Mouse (Mus musculus): ENCODE measurements around the gene Tceal7. TPM values are rescaled to one million over a fixed set of nuclear protein-coding genes. Genes with fewer than 3 reads are reported as not detected.

The Tceal7 gene
- polyA plus RNA-seq (2014; fragmentation: Illumina TruSeq; extraction: RNeasy Lipid Tissue Mini Kit (QIAGEN cat#74804); ENCODE audit: low read depth, low replicate concordance) = not detected

GRCm38 (mm10) chrX:136214729-136215677 lies at the start of gene Tceal7, which contains the start of gene Bex1:
Gene Tceal7 (plus strand): TSS chrX:136214779.
Gene Bex1 (minus strand): TSS chrX:136215513.

GRCm38 (mm10) chrX:136172118-136172551 lies 42.4 kb upstream of the Tceal7 start, which contains the start of gene Tceal8:
Gene Tceal8 (minus strand): TSS chrX:136172342.

GRCm38 (mm10) chrX:136203664-136204066 lies 10.9 kb upstream of the Tceal7 start, which contains the start of gene Tceal5:
Gene Tceal5 (minus strand): TSS chrX:136203876.

GRCm38 (mm10) chrX:136244574-136245229 lies 30.1 kb downstream of the Tceal7 start, which contains the start of gene Tceal9:
Gene Tceal9 (plus strand): TSS chrX:136245079.

GRCm38 (mm10) chrX:136269743-136270392 lies 55.3 kb downstream of the Tceal7 start, which contains the start of gene Bex3:
Gene Bex3 (plus strand): TSS chrX:136270253.

Other genes starting within 250 kb of the Tceal7 start
- 5.0 TPM for gene Arxes2, start 221.0 kb upstream of the Tceal7 start, polyA plus RNA-seq (2014; fragmentation: Illumina TruSeq; extraction: RNeasy Lipid Tissue Mini Kit (QIAGEN cat#74804); ENCODE audit: low read depth, low replicate concordance)
- 0.28 TPM for gene Arxes1, start 181.4 kb upstream of the Tceal7 start, polyA plus RNA-seq (2014; fragmentation: Illumina TruSeq; extraction: RNeasy Lipid Tissue Mini Kit (QIAGEN cat#74804); ENCODE audit: low read depth, low replicate concordance)
- gene Bex2, start 146.5 kb upstream of the Tceal7 start, polyA plus RNA-seq (2014; fragmentation: Illumina TruSeq; extraction: RNeasy Lipid Tissue Mini Kit (QIAGEN cat#74804); ENCODE audit: low read depth, low replicate concordance) = 0.57 TPM
- not detected for gene Nxf3, start 129.5 kb upstream of the Tceal7 start, polyA plus RNA-seq (2014; fragmentation: Illumina TruSeq; extraction: RNeasy Lipid Tissue Mini Kit (QIAGEN cat#74804); ENCODE audit: low read depth, low replicate concordance)
- gene Bex4, start 75.8 kb upstream of the Tceal7 start, polyA plus RNA-seq (2014; fragmentation: Illumina TruSeq; extraction: RNeasy Lipid Tissue Mini Kit (QIAGEN cat#74804); ENCODE audit: low read depth, low replicate concordance) = 60.9 TPM
- 222 TPM for gene Tceal8, start 42.4 kb upstream of the Tceal7 start, polyA plus RNA-seq (2014; fragmentation: Illumina TruSeq; extraction: RNeasy Lipid Tissue Mini Kit (QIAGEN cat#74804); ENCODE audit: low read depth, low replicate concordance)
- gene Tceal5, start 10.9 kb upstream of the Tceal7 start, polyA plus RNA-seq (2014; fragmentation: Illumina TruSeq; extraction: RNeasy Lipid Tissue Mini Kit (QIAGEN cat#74804); ENCODE audit: low read depth, low replicate concordance) = 0.81 TPM
- gene Bex1, start 734 bp downstream of the Tceal7 start, polyA plus RNA-seq (2014; fragmentation: Illumina TruSeq; extraction: RNeasy Lipid Tissue Mini Kit (QIAGEN cat#74804); ENCODE audit: low read depth, low replicate concordance) = 3.2 TPM
- 406 TPM for gene Tceal9, start 30.3 kb downstream of the Tceal7 start, polyA plus RNA-seq (2014; fragmentation: Illumina TruSeq; extraction: RNeasy Lipid Tissue Mini Kit (QIAGEN cat#74804); ENCODE audit: low read depth, low replicate concordance)
- 19.0 TPM for gene Bex3, start 55.5 kb downstream of the Tceal7 start, polyA plus RNA-seq (2014; fragmentation: Illumina TruSeq; extraction: RNeasy Lipid Tissue Mini Kit (QIAGEN cat#74804); ENCODE audit: low read depth, low replicate concordance)